Mouse (Mus musculus): ENCODE measurements at regions not wholly inside any gene's neighbourhood (a gene's known extent, or its start where the extent isn't known, plus 50 kb on each side); places are given as distances from the start of the nearest gene placed in this dataset.

DNA sequence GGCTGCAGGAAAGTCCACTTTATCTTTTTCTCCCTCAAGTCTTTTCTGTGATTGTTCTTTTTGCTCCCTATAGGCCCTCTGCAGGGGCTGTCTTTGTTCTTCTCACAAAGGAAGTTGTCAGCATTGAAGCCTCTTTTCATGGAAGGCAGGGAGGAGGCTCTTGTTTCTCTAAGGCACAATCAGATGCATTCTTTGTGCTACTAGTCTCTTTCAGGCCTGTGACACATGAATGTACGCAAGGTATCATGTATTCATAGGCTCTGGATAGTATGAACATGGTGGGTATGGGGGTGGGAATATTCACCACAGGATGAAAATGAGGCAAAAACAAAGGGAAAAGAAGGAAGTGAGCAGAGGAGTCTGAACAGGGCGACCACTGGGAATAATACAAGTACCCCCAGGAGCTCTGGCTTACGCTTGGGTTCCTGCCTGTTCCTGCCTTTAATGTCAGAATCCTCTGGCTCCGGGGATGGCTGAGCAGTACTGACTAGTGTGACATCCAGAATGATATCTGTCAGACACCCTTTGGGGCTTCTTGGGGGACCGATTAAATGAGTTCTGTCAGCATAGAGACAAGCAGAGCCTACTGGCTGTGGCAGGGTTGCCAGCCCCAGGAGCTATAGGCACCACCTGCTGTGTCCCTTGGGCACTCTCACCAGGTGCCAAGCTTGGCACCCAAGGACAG lies 583.7 kb upstream of the Plxna2 start:
- no peak overlapping the region for H3K27ac ChIP-seq (replicated peaks; ENCODE audit: low read depth, low read length)
- H3K4me3 ChIP-seq (ENCODE audit: low read depth, low read length), result no peak overlapping the region
- no peaks in the 10 kb centered on the region for H3K4me1 ChIP-seq (ENCODE audit: control insufficient read depth, insufficient read depth, low read length)
- DNase-seq (ENCODE audit: low spot score) (peak; percentile 13), ATAC-seq (ENCODE audit: low read depth) (peak; percentile 41; the same call in 1 of the 2 replicates)
- no peaks in the 10 kb centered on the region for H3K9me3 ChIP-seq (ENCODE audit: control insufficient read depth, low read length)
- H3K9ac ChIP-seq (ENCODE audit: low read depth, low read length), result no peak overlapping the region
- H3K27me3 ChIP-seq (replicated peaks; ENCODE audit: control insufficient read depth, insufficient read depth, low read length), result no peaks in the 10 kb centered on the region
- WGBS, result 48% methylated on average over 5 of the region's 5 CpGs
- H3K36me3 ChIP-seq (ENCODE audit: control insufficient read depth, insufficient read depth, low read length), result no peaks in the 10 kb centered on the region
- no peak overlapping the region for H3K4me2 ChIP-seq (ENCODE audit: low read depth, low read length)

- H3K4me3 ChIP-seq (ENCODE audit: low read depth, low read length), result no peak overlapping the region
- no peak overlapping the region for H3K4me2 ChIP-seq (ENCODE audit: low read depth, low read length)
- no peak overlapping the region for H3K27ac ChIP-seq (replicated peaks; ENCODE audit: low read depth, low read length)
- no peaks in the 10 kb centered on the region for H3K27me3 ChIP-seq (replicated peaks; ENCODE audit: control insufficient read depth, insufficient read depth, low read length)
- ATAC-seq (ENCODE audit: low read depth) (no peak), DNase-seq (ENCODE audit: low spot score) (no peak)
- H3K36me3 ChIP-seq (ENCODE audit: control insufficient read depth, insufficient read depth, low read length), result no peaks in the 10 kb centered on the region
- no peaks in the 10 kb centered on the region for H3K4me1 ChIP-seq (ENCODE audit: control insufficient read depth, insufficient read depth, low read length)
- 100% methylated on average over 1 of the region's 1 CpGs for WGBS
- no peaks in the 10 kb centered on the region for H3K9me3 ChIP-seq (ENCODE audit: control insufficient read depth, low read length)
- H3K9ac ChIP-seq (ENCODE audit: low read depth, low read length), result no peak overlapping the region
These were observed 585.4 kb upstream of the Plxna2 start for GRCm38 (mm10) chr1:194032603-194033002.

GRCm38 (mm10) chr1:194030651-194031228 lies 587.3 kb upstream of the Plxna2 start:
- no peak for DNase-seq (ENCODE audit: low spot score)
- 63% methylated on average over 3 of the region's 3 CpGs for WGBS
- Histone ChIP-seq H3K27ac (replicated peaks; ENCODE audit: low read depth, low read length) (no peak overlapping the region), H3K4me1 (ENCODE audit: control insufficient read depth, insufficient read depth, low read length) (no peaks in the 10 kb centered on the region), H3K9me3 (ENCODE audit: control insufficient read depth, low read length) (no peaks in the 10 kb centered on the region), H3K36me3 (ENCODE audit: control insufficient read depth, insufficient read depth, low read length) (no peaks in the 10 kb centered on the region), H3K9ac (ENCODE audit: low read depth, low read length) (no peak overlapping the region), H3K4me3 (ENCODE audit: low read depth, low read length) (no peak overlapping the region), H3K27me3 (replicated peaks; ENCODE audit: control insufficient read depth, insufficient read depth, low read length) (no peaks in the 10 kb centered on the region), H3K4me2 (ENCODE audit: low read depth, low read length) (no peak overlapping the region)
- no peak for ATAC-seq (ENCODE audit: low read depth)

GRCm38 (mm10) chr1:194026958-194027692 lies 590.9 kb upstream of the Plxna2 start:
- no peak for ATAC-seq (ENCODE audit: low read depth)
- no peak overlapping the region for H3K27ac ChIP-seq (replicated peaks; ENCODE audit: low read depth, low read length)
- no peaks in the 10 kb centered on the region for H3K4me1 ChIP-seq (ENCODE audit: control insufficient read depth, insufficient read depth, low read length)
- WGBS, result 80% methylated on average over 7 of the region's 7 CpGs
- H3K36me3 ChIP-seq (ENCODE audit: control insufficient read depth, insufficient read depth, low read length), result no peaks in the 10 kb centered on the region
- DNase-seq (ENCODE audit: low spot score), result no peak
- no peaks in the 10 kb centered on the region for H3K9me3 ChIP-seq (ENCODE audit: control insufficient read depth, low read length)
- no peak overlapping the region for H3K9ac ChIP-seq (ENCODE audit: low read depth, low read length)
- no peak overlapping the region for H3K4me2 ChIP-seq (ENCODE audit: low read depth, low read length)
- H3K4me3 ChIP-seq (ENCODE audit: low read depth, low read length), result no peak overlapping the region
- no peaks in the 10 kb centered on the region for H3K27me3 ChIP-seq (replicated peaks; ENCODE audit: control insufficient read depth, insufficient read depth, low read length)

- Histone ChIP-seq H3K27me3 (replicated peaks; ENCODE audit: control insufficient read depth, insufficient read depth, low read length) (no peaks in the 10 kb centered on the region), H3K27ac (replicated peaks; ENCODE audit: low read depth, low read length) (no peak overlapping the region), H3K9ac (ENCODE audit: low read depth, low read length) (no peak overlapping the region), H3K4me2 (ENCODE audit: low read depth, low read length) (no peak overlapping the region), H3K9me3 (ENCODE audit: control insufficient read depth, low read length) (no peaks in the 10 kb centered on the region), H3K4me1 (ENCODE audit: control insufficient read depth, insufficient read depth, low read length) (no peaks in the 10 kb centered on the region), H3K36me3 (ENCODE audit: control insufficient read depth, insufficient read depth, low read length) (no peaks in the 10 kb centered on the region), H3K4me3 (ENCODE audit: low read depth, low read length) (no peak overlapping the region)
- no peak for DNase-seq (ENCODE audit: low spot score)
- no peak for ATAC-seq (ENCODE audit: low read depth)
- WGBS, result 54% methylated on average over 2 of the region's 2 CpGs
These were observed 591.8 kb upstream of the Plxna2 start for GRCm38 (mm10) chr1:194026213-194026612.

DNA sequence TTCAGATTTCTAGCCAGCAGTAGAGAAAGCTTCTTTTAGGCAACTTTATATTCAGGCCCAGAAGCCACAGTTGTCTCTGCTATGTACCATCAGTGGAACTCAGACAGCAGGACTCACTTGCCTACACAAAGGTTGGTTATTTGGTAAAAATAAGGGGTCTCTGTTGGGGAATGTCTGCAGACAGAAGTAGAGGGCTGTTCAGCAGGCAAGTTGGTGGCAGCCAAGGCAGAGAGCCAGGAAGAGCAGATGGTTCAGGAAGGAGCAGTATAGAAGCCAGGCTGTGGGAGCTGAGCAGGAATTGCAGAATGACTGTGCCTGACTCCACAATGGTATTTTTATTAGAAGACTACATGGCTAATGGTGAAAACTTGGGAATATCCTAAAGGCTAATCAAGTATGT lies 598.7 kb upstream of the Plxna2 start:
- Histone ChIP-seq H3K27ac (replicated peaks; ENCODE audit: low read depth, low read length) (no peak overlapping the region), H3K9me3 (ENCODE audit: control insufficient read depth, low read length) (no peaks in the 10 kb centered on the region), H3K4me1 (ENCODE audit: control insufficient read depth, insufficient read depth, low read length) (no peaks in the 10 kb centered on the region), H3K9ac (ENCODE audit: low read depth, low read length) (no peak overlapping the region), H3K4me2 (ENCODE audit: low read depth, low read length) (no peak overlapping the region), H3K27me3 (replicated peaks; ENCODE audit: control insufficient read depth, insufficient read depth, low read length) (no peaks in the 10 kb centered on the region), H3K4me3 (ENCODE audit: low read depth, low read length) (no peak overlapping the region), H3K36me3 (ENCODE audit: control insufficient read depth, insufficient read depth, low read length) (no peaks in the 10 kb centered on the region)
- ATAC-seq (ENCODE audit: low read depth), result no peak
- DNase-seq (ENCODE audit: low spot score), result no peak

- Histone ChIP-seq H3K9me3 (ENCODE audit: control insufficient read depth, low read length) (no peaks in the 10 kb centered on the region), H3K9ac (ENCODE audit: low read depth, low read length) (no peak overlapping the region), H3K4me2 (ENCODE audit: low read depth, low read length) (no peak overlapping the region), H3K4me1 (ENCODE audit: control insufficient read depth, insufficient read depth, low read length) (no peaks in the 10 kb centered on the region), H3K27me3 (replicated peaks; ENCODE audit: control insufficient read depth, insufficient read depth, low read length) (no peaks in the 10 kb centered on the region), H3K36me3 (ENCODE audit: control insufficient read depth, insufficient read depth, low read length) (no peaks in the 10 kb centered on the region), H3K27ac (replicated peaks; ENCODE audit: low read depth, low read length) (no peak overlapping the region), H3K4me3 (ENCODE audit: low read depth, low read length) (no peak overlapping the region)
- 71% methylated on average over 2 of the region's 2 CpGs for WGBS
- no peak for ATAC-seq (ENCODE audit: low read depth)
- DNase-seq (ENCODE audit: low spot score), result no peak
These were observed 622.1 kb upstream of the Camk1g start for GRCm38 (mm10) chr1:193992226-193992625.

GRCm38 (mm10) chr1:193989956-193990675 lies 620.0 kb upstream of the Camk1g start:
- DNase-seq (ENCODE audit: low spot score) (peak; percentile 13), ATAC-seq (ENCODE audit: low read depth) (no peak)
- Histone ChIP-seq H3K27me3 (replicated peaks; ENCODE audit: control insufficient read depth, insufficient read depth, low read length) (no peaks in the 10 kb centered on the region), H3K27ac (replicated peaks; ENCODE audit: low read depth, low read length) (no peak overlapping the region), H3K9ac (ENCODE audit: low read depth, low read length) (no peak overlapping the region), H3K4me1 (ENCODE audit: control insufficient read depth, insufficient read depth, low read length) (no peaks in the 10 kb centered on the region), H3K36me3 (ENCODE audit: control insufficient read depth, insufficient read depth, low read length) (no peaks in the 10 kb centered on the region), H3K4me3 (ENCODE audit: low read depth, low read length) (no peak overlapping the region), H3K4me2 (ENCODE audit: low read depth, low read length) (no peak overlapping the region), H3K9me3 (ENCODE audit: control insufficient read depth, low read length) (no peaks in the 10 kb centered on the region)
- 56% methylated on average over 10 of the region's 10 CpGs for WGBS
